8 mouse cellular contexts compared by ENCODE assay signal in genomic region chr1:74587773-74588445, GRCm38 (mm10). TPM values are rescaled to one million over a fixed set of nuclear protein-coding genes. Genes with fewer than 3 reads are reported as not detected.
DNase-seq lines count a peak whose midpoint lies in the region; ATAC-seq lines count a peak whose summit lies in the region.

Gene Zfp142, minus strand, starts transcription at chr1:74588246.
Gene Bcs1l, plus strand, starts transcription at chr1:74588289.

- DNase-seq in adipocyte (ENCODE audit: low spot score): peak; percentile 99
- peak; percentile 99 for DNase-seq in embryo, embryonic 10 days (ENCODE audit: low spot score)
- DNase-seq in gastrocnemius, postnatal 10 days: peak; percentile 95
- DNase-seq in induced T-regulatory cell, adult 2 months (ENCODE audit: low read depth): peak; percentile 98
- DNase-seq in left cerebral cortex, adult 9 months (ENCODE audit: low spot score in 2 of 2): peak; percentile 98 to 99
- peak; percentile 96 for DNase-seq in right cerebral cortex, postnatal 14 days
- DNase-seq in urinary bladder, postnatal 36 days (ENCODE audit: low spot score in 2 of 2): peak; percentile 98 to 99

- ATAC-seq in megakaryocyte progenitor cell, adult 5-6 weeks (replicated peaks; ENCODE audit: poor library complexity): peak; percentile 91

RNA-seq across cellular contexts. Expression of gene Zfp142, which starts in this region (rescaled TPM):
- total RNA-seq in gastrocnemius, postnatal 10 days (2021): 10 to 100 TPM in 1 of 2 experiments, 1 to 10 TPM in 1; 7.1 to 11.2 TPM
- 16.6 and 17.9 TPM in 2 replicates for total RNA-seq in megakaryocyte progenitor cell, adult 5-6 weeks (2015)
- total RNA-seq in megakaryocyte progenitor cell, adult 5-6 weeks (2017): 7.1 and 8.4 TPM in 2 replicates

RNA-seq across cellular contexts. Expression of gene Bcs1l, which starts in this region (rescaled TPM):
- total RNA-seq in gastrocnemius, postnatal 10 days (2021): 10 to 100 TPM; 12.7 to 13.7 TPM
- 18.4 and 28.7 TPM in 2 replicates for total RNA-seq in megakaryocyte progenitor cell, adult 5-6 weeks (2015)
- 22.7 and 28.0 TPM in 2 replicates for total RNA-seq in megakaryocyte progenitor cell, adult 5-6 weeks (2017)

Comparison
In these comparisons a context has a peak if more than half of its experiments do, and no peak if none do; other contexts are left out.
1. Peak in every context shown above with its lines: DNase-seq and ATAC-seq.